Mouse (Mus musculus) limb, embryonic 10.5 days (tissue): Measurements from ENCODE around the gene Iars2. TPM values are rescaled to one million over a fixed set of nuclear protein-coding genes. Genes with fewer than 3 reads are reported as not detected.

Experiments
- DNase-seq: peaks from one replicate; pipeline ENCODE4 v3.0.0-alpha.2; 2017; ENCODE audit warnings: low spot score
- H3K27ac ChIP-seq: fragments of 300-500 bp; sonication (generic); 2 replicates; pipeline ENCODE4 v1.5.1; 2016; ENCODE audit warnings: mild to moderate bottlenecking
- H3K27me3 ChIP-seq: fragments of 300-500 bp; sonication (generic); 2 replicates; pipeline ENCODE4 v1.6.1; 2016; ENCODE audit warnings: low read depth, mild to moderate bottlenecking; ENCODE audit not compliant: poor library complexity, severe bottlenecking
- H3K36me3 ChIP-seq: fragments of 300-500 bp; sonication (generic); 2 replicates; pipeline ENCODE4 v1.6.1; 2016; ENCODE audit warnings: mild to moderate bottlenecking, moderate library complexity
- H3K4me1 ChIP-seq: fragments of 300-500 bp; sonication (generic); 2 replicates; pipeline ENCODE4 v1.6.1; 2016
- H3K4me3 ChIP-seq: fragments of 300-500 bp; sonication (generic); 2 replicates; pipeline ENCODE4 v1.5.1; 2016; ENCODE audit warnings: mild to moderate bottlenecking, moderate library complexity
- H3K9me3 ChIP-seq: fragments of 300-500 bp; sonication (generic); replicated peaks from 2 replicates; pipeline ENCODE4 v1.6.1; 2016; ENCODE audit warnings: mild to moderate bottlenecking
- WGBS: fragments of 180-500 bp; shearing (Covaris S2); methylation state at CpG from one replicate; pipeline ENCODE4 v1.1.7; 2016; 5-methylcytosine and 5-hydroxymethylcytosine counted together
- polyA plus RNA-seq: library from polyadenylated mRNA; unstranded; fragments of >200 nt; fragmentation: Nextera tagmentation; extraction: Ambion mirVana; gene quantifications from 2 replicates; pipeline ENCODE4 v1.2.1, GENCODE M21; 2016

Gene Iars2
- polyA plus RNA-seq, 1 experiment from 2014 or later: 27.8 TPM

- WGBS: 91% methylated on average over 16 of the region's 16 CpGs
These were observed 13.2 kb downstream of the Iars2 start for GRCm38 (mm10) chr1:185315846-185316568.

GRCm38 (mm10) chr1:185314546-185314945, 14.7 kb downstream of the Iars2 start:
- Histone ChIP-seq H3K4me1 (no peaks in the 10 kb centered on the region), H3K27me3 (no peaks in the 10 kb centered on the region), H3K27ac (no peak overlapping the region), H3K4me3 (no peak overlapping the region), H3K9me3 (no peaks in the 10 kb centered on the region), H3K36me3 (peaks cover 73% of the 10 kb centered on the region)
- WGBS: 93% methylated on average over 4 of the region's 4 CpGs
- DNase-seq: no peak

More at GRCm38 (mm10) chr1:185315846-185316568, 13.2 kb downstream of the Iars2 start:
- H3K4me3 ChIP-seq: no peak overlapping the region
- H3K36me3 ChIP-seq: peaks cover 83% of the 10 kb centered on the region
- no peaks in the 10 kb centered on the region for H3K27me3 ChIP-seq
- H3K4me1 ChIP-seq: no peaks in the 10 kb centered on the region
- H3K9me3 ChIP-seq: no peaks in the 10 kb centered on the region
- no peak overlapping the region for H3K27ac ChIP-seq
- DNase-seq: no peak

GRCm38 (mm10) chr1:185311949-185312348, 17.2 kb downstream of the Iars2 start:
- H3K9me3 ChIP-seq: no peaks in the 10 kb centered on the region

GRCm38 (mm10) chr1:185308908-185309307, 20.3 kb downstream of the Iars2 start:
- H3K27ac ChIP-seq: no peak overlapping the region
- H3K9me3 ChIP-seq: no peaks in the 10 kb centered on the region
- peaks cover 58% of the 10 kb centered on the region for H3K36me3 ChIP-seq
- no peak overlapping the region for H3K4me3 ChIP-seq
- WGBS: 84% methylated on average over 4 of the region's 4 CpGs
- H3K4me1 ChIP-seq: no peaks in the 10 kb centered on the region
- no peak for DNase-seq
- no peaks in the 10 kb centered on the region for H3K27me3 ChIP-seq

More at GRCm38 (mm10) chr1:185311949-185312348, 17.2 kb downstream of the Iars2 start:
- Histone ChIP-seq H3K27me3 (no peaks in the 10 kb centered on the region), H3K4me1 (no peaks in the 10 kb centered on the region), H3K27ac (no peak overlapping the region), H3K4me3 (no peak overlapping the region), H3K36me3 (peaks cover 70% of the 10 kb centered on the region)
- 93% methylated on average over 9 of the region's 9 CpGs for WGBS
- no peak for DNase-seq

GRCm38 (mm10) chr1:185308334-185308733, 20.9 kb downstream of the Iars2 start:
- Histone ChIP-seq H3K4me3 (no peak overlapping the region), H3K4me1 (no peaks in the 10 kb centered on the region), H3K9me3 (no peaks in the 10 kb centered on the region), H3K27me3 (no peaks in the 10 kb centered on the region), H3K27ac (no peak overlapping the region), H3K36me3 (peaks cover 55% of the 10 kb centered on the region)
- WGBS: 98% methylated on average over 2 of the region's 2 CpGs
- no peak for DNase-seq

- Histone ChIP-seq H3K27ac (no peak overlapping the region), H3K9me3 (no peaks in the 10 kb centered on the region), H3K4me1 (no peaks in the 10 kb centered on the region), H3K27me3 (no peaks in the 10 kb centered on the region), H3K4me3 (no peak overlapping the region), H3K36me3 (peaks cover 55% of the 10 kb centered on the region)
- 93% methylated on average over 7 of the region's 7 CpGs for WGBS
- DNase-seq: no peak
These were observed 21.6 kb downstream of the Iars2 start for GRCm38 (mm10) chr1:185307645-185308044.

GRCm38 (mm10) chr1:185306836-185307235, 22.4 kb downstream of the Iars2 start:
- Histone ChIP-seq H3K4me1 (no peaks in the 10 kb centered on the region), H3K27ac (no peak overlapping the region), H3K4me3 (no peak overlapping the region), H3K36me3 (peaks cover 55% of the 10 kb centered on the region), H3K27me3 (no peaks in the 10 kb centered on the region), H3K9me3 (no peaks in the 10 kb centered on the region)
- DNase-seq: no peak
- WGBS: 98% methylated on average over 12 of the region's 12 CpGs

- H3K27ac ChIP-seq: no peak overlapping the region
- no peak for DNase-seq
- H3K36me3 ChIP-seq: peaks cover 59% of the 10 kb centered on the region
- H3K9me3 ChIP-seq: no peaks in the 10 kb centered on the region
- no peaks in the 10 kb centered on the region for H3K27me3 ChIP-seq
- H3K4me1 ChIP-seq: no peaks in the 10 kb centered on the region
- 95% methylated on average over 6 of the region's 6 CpGs for WGBS
- no peak overlapping the region for H3K4me3 ChIP-seq
These were observed 26.4 kb downstream of the Iars2 start for GRCm38 (mm10) chr1:185302816-185303215.

GRCm38 (mm10) chr1:185298496-185298895, 30.7 kb downstream of the Iars2 start:
- H3K27ac ChIP-seq: no peak overlapping the region
- H3K4me3 ChIP-seq: no peak overlapping the region
- WGBS: 92% methylated on average over 8 of the region's 8 CpGs
- no peaks in the 10 kb centered on the region for H3K27me3 ChIP-seq
- H3K4me1 ChIP-seq: no peaks in the 10 kb centered on the region
- DNase-seq: no peak
- H3K36me3 ChIP-seq: peaks cover 83% of the 10 kb centered on the region
- no peaks in the 10 kb centered on the region for H3K9me3 ChIP-seq

GRCm38 (mm10) chr1:185296850-185297249, 32.3 kb downstream of the Iars2 start:
- Histone ChIP-seq H3K9me3 (no peaks in the 10 kb centered on the region), H3K4me3 (no peak overlapping the region), H3K36me3 (peaks cover 85% of the 10 kb centered on the region), H3K27me3 (no peaks in the 10 kb centered on the region), H3K27ac (no peak overlapping the region), H3K4me1 (no peaks in the 10 kb centered on the region)
- no peak for DNase-seq
- 94% methylated on average over 7 of the region's 7 CpGs for WGBS

GRCm38 (mm10) chr1:185292646-185293360, 36.4 kb downstream of the Iars2 start:
- 91% methylated on average over 10 of the region's 10 CpGs for WGBS
- DNase-seq: no peak
- Histone ChIP-seq H3K4me1 (no peaks in the 10 kb centered on the region; the same call in 1 of the 2 replicates), H3K4me3 (no peak overlapping the region), H3K27me3 (no peaks in the 10 kb centered on the region), H3K9me3 (no peaks in the 10 kb centered on the region), H3K36me3 (peaks cover 88% of the 10 kb centered on the region), H3K27ac (no peak overlapping the region)

GRCm38 (mm10) chr1:185291336-185291735, 37.9 kb downstream of the Iars2 start:
- Histone ChIP-seq H3K36me3 (peaks cover 88% of the 10 kb centered on the region), H3K27me3 (no peaks in the 10 kb centered on the region), H3K4me3 (no peak overlapping the region), H3K4me1 (no peaks in the 10 kb centered on the region; the same call in 1 of the 2 replicates), H3K27ac (no peak overlapping the region), H3K9me3 (no peaks in the 10 kb centered on the region)
- no peak for DNase-seq
- WGBS: 88% methylated on average over 4 of the region's 4 CpGs

GRCm38 (mm10) chr1:185289231-185289630, 40.0 kb downstream of the Iars2 start:
- 94% methylated on average over 5 of the region's 5 CpGs for WGBS
- peaks cover 87% of the 10 kb centered on the region for H3K36me3 ChIP-seq
- no peak for DNase-seq
- no peaks in the 10 kb centered on the region for H3K27me3 ChIP-seq
- no peak overlapping the region for H3K27ac ChIP-seq
- H3K9me3 ChIP-seq: no peaks in the 10 kb centered on the region
- H3K4me1 ChIP-seq: no peaks in the 10 kb centered on the region; the same call in 1 of the 2 replicates
- no peak overlapping the region for H3K4me3 ChIP-seq
